Mouse (Mus musculus) ovary, adult 2 months (tissue): Measurements from ENCODE around the gene Smc5. TPM values are rescaled to one million over a fixed set of nuclear protein-coding genes. Genes with fewer than 3 reads are reported as not detected.

ENCODE experiments used
- polyA plus RNA-seq: library from polyadenylated mRNA; depleted of rRNA; stranded (reverse); fragments of >200 nt; gene quantifications from 2 replicates; pipeline ENCODE4 v1.2.3, GENCODE M21; 2012; rRNA removed

The Smc5 gene
- polyA plus RNA-seq, result 2.7 and 4.0 TPM in 2 replicates

GRCm38 (mm10) chr19:23273355-23274053 is at the start of gene Smc5:
Gene Smc5 (minus strand): TSS chr19:23273897.

Other genes starting within 250 kb of the Smc5 start
- gene Klf9, start 132.7 kb downstream of the Smc5 start, polyA plus RNA-seq, result 41.4 and 51.7 TPM in 2 replicates
- gene Mamdc2, start 174.5 kb upstream of the Smc5 start, polyA plus RNA-seq, result 19.7 and 28.6 TPM in 2 replicates